Mouse (Mus musculus) CD4-positive, CD25-positive, alpha-beta regulatory T cell, adult 2 months (primary cell): ENCODE results near the gene Mical3.

Experiments used
- DNase-seq: peaks from one replicate; pipeline ENCODE4 v3.0.0-alpha.2; 2012; ENCODE audit warnings: low read depth, low spot score

Gene Mical3

GRCm38 (mm10) chr6:121084050-121084480 lies 46.7 kb downstream of the Mical3 start:
- no peak for DNase-seq

DNA sequence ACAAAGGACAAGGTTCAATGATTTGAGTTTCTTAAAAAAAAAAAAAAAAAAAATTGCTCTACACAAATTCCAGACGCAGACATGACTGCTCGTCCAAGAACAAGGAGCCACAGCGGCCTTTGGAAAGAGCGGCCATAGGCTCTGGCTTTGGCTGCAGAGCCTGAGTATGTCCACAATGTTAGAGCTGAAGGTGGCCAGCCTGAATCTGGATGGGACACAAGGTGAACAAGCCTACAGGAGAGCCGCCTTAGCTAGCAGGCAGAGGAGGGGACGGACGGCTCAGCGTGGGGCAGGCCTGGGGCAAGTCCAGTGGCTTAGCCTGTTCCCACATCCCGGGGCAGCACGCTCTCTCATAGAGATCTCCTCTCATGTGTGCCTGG lies 48.7 kb downstream of the Mical3 start:
- no peak for DNase-seq

DNA sequence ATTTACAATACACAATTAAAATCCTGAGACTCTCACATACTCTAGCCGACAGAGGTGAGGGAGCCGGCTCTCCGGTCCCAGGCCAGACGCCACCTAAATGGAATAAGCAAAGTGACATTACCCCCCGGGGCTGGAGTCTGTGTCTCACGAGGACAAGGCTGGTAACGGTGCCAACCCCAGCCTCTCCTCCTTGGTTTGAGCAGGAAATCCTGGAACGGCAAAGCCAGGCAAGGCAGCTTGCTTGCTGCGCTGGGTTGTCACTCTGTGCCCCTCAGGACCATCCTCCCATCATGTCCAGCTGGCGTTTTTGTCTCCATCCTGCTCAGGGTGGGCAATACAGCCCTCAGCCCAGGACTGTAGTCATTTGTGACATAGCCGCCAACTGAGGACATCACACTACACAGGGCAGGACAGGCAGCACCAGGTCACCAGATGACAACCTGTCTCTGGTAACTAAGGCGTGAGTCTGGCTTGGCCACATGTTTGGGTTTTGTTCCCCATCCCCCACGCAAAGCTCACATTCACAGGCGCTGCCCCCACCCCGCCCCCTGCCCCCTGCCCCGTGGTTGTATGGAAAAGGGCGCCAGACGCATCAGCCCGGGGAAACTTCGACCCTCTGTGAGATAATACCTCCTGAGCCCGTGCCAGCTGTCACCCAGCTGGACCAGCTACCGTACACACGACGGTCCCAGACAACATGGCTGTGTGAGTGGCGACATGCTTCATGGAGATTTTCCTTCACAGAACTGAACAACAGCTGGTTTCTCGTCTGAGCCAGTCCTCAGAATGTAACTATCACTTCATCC lies 49.3 kb downstream of the Mical3 start:
- DNase-seq: no peak

DNA sequence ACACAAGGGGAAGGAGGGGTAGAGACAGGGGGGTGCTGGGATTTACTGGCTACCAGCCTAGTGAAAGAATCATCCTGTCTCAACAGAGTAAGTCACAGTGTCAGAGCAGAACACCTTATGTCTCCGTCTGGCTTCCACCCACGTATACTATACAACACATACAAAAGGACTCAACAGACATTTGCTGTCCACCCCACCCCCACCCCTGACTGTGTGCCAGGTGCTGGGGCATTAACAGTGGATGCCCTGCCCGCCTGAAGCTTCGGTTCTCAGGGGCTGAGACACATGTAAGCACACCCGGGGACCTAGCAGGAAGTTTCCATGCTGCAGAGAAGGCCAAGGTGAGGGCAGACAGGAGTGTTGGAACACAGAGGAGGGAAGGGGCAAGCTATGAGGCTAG lies 52.6 kb downstream of the Mical3 start:
- no peak for DNase-seq

- no peak for DNase-seq
These were observed 53.8 kb downstream of the Mical3 start for GRCm38 (mm10) chr6:121076929-121077566.

GRCm38 (mm10) chr6:121075763-121076162 lies 55.0 kb downstream of the Mical3 start:
- DNase-seq: no peak

DNA sequence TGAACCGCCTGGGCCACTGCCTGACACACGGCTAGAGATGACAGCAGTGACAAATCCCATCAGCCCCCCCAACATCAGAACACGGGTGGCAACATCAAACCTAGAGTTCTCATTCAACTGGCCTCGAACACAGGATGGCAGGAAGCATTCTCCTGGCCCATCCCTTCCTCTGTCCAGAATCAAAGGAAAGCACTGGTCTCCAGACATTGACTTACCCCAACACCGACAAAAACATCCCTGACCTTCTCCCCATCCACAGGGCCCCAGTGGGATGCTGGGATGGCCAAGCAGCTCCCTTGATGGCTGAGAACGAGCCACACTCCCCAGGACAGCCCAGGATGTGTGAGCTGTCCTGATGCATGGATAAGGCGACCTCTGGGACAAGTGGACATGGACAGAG lies 57.5 kb downstream of the Mical3 start:
- no peak for DNase-seq

DNA sequence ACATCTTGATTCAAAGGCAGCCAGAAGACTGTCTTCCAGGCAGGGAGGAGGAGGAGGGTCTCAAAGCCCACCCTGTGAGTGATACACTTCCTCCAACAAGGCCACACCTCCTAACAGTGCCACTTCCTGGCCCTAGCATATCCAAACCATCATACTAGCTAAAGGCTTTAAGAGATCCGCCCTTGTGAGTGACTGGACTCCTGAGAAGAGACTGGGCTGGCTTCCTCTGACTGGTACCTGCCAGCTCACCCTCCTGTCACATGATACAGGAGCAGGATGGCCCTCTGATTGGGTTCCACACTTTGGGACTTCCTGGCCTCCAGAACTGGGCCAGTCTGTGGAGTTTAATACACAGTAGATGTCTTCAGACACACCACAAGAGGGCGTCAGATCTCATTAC lies 58.2 kb downstream of the Mical3 start:
- peak; percentile 39 for DNase-seq

DNA sequence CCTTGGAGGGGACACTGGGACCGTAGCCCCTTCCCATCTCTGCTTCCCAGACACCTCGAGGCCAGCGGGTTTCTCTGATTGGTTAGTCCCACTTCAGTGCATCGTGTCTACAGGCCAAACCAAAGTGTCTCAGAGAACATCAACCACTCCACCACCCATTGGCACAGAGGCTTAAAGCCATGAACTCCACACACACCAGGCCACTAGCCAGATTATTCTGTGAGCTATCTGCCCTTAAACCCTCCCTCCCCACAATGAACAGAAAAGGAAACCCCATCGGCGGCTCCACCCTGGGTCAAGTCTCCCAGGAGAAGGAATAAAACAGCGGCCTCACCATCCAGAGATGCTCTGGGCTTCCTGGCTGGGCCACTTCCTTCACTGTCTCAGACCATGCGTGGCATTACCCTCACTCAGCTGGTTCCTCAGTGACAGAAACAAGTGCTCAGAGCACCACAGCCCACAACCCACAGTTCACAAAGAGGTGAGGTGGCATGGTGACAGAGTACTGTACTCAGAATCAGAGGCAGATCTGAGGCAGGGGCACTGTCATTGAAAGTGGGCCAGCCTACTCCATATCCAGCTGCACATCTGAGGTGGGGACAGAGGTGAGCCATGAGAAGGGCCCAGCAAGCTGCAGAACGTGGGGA lies 60.1 kb downstream of the Mical3 start:
- peak; percentile 55 for DNase-seq

DNA sequence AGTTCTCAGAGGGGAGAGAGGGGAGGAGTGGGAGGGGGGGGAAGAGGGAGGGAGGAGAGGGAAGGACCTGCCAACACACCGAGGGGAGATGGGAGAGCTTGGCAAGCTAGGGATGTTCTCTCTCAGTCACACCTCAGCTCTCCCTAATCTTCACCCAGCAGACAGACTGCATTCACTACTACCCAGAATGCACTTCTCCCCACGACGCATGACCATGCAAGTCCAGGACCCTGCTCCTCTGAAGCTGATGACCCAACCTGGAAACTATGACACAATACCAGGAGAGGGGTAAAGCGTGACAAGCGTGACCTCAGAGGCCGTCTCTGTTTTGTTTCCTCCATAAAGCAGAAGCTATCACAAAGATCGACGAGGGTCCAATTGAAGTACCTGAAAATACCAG lies 61.6 kb downstream of the Mical3 start:
- no peak for DNase-seq

DNA sequence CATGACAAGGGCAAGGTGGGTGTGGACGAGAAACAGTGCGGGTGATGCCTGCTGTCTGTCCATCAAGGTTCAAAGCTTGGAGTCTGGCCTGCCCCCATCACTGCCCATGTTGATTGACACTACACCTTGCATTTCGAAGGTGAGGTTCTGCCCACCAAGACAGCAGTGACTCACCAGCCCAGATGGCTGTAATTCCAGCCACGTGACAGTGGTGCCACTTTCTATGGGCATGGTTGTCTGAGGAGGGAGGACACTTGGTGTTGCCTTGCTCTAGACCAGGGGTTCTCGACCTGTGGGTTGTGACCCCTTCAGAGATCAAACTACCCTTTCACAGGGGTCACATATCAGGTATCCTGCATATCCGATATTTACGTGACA lies 62.7 kb downstream of the Mical3 start:
- DNase-seq: no peak

DNA sequence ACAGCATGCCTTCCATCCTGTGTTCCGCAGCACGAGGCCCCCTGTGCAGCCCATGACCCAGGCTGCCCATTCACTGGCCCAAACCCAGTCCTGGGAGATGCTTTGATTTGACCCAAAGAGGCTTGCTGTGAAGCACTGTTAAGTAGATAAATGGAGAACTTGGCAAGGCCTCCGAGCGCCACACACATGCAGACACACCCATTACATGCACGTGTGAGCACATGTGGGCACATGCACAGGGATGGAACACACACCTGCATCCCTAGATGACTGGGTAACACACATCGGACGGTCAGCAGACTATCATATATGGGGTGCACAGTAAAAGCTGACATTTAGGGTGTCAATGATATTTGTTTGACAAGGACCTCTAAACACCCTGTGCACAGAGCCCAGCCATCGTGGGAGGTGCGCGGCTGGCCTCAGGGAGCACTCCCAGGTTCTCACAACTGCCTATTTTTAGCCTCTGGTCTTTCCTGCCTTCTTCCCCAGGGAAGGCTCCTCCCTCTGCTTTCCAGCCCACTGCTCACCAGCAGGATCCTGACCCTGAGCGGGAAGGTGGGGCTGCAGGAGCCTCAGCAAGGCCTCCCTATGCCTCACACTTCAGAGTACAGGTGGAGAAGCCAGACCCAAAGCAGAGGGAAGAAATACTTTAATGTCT lies 63.2 kb downstream of the Mical3 start:
- no peak for DNase-seq

DNA sequence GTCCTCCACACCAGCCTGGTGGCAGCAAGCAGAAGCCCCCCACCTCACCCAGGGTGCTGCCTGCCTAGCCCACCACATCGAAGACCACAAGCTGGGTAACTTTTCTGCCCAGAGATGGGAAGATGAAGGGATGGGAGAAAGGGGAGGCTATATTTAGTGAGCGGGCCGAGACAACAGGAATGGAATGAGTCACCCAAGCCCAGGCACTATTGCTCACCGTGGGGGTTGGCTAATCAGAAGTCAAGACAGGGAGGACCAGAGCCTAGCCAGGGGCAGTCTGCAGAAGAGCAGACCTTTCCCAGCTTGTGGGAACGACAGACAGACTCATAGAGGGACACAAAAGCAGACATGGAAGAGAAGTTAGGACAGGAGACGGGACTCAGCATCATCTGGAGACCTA lies 64.0 kb downstream of the Mical3 start:
- no peak for DNase-seq

GRCm38 (mm10) chr6:121064356-121065015 lies 66.3 kb downstream of the Mical3 start:
- DNase-seq: peak; percentile 35

DNA sequence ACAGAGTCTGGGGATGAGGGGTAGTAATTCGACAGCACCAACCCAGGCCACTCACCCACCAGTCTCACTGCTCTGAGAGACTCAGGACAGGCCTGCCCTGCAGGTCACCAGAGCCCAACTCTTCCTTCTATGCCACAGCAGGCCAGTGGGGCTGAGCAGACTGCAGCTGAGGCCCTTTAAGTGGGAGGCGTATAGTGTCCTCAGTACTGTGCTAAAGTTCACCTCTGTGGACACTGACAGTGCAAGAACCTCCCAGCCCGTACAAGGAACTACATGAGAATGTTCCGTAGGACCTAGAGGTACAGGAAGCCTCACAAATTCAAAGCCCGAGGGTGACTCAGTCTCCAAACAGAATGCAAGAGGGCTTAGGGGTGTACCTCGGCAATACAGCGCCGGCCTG lies 67.0 kb downstream of the Mical3 start:
- peak; percentile 16 for DNase-seq

GRCm38 (mm10) chr6:121062891-121063408 lies 67.8 kb downstream of the Mical3 start:
- peak; percentile 76 for DNase-seq

DNA sequence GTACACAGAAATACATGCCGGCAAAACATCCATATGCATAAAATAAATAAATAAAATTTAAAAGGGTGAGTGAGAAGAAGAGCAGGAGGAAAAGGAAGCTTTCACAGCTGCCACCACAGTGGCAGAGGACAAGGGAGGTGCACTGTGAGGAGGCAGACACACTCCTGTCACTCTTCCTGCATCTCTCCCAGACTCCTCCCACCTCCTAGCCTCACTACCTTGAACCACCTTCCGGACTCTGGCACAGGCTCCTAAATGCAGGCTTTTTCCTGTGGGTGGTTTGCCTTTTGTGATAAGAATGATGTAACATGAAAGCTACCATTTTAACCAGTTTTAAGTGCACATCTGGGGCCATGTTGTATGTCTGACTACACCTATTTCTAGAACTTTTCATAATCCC lies 72.8 kb downstream of the Mical3 start:
- DNase-seq: peak; percentile 54

- DNase-seq: no peak
These were observed 73.4 kb downstream of the Mical3 start for GRCm38 (mm10) chr6:121057181-121057956.

DNA sequence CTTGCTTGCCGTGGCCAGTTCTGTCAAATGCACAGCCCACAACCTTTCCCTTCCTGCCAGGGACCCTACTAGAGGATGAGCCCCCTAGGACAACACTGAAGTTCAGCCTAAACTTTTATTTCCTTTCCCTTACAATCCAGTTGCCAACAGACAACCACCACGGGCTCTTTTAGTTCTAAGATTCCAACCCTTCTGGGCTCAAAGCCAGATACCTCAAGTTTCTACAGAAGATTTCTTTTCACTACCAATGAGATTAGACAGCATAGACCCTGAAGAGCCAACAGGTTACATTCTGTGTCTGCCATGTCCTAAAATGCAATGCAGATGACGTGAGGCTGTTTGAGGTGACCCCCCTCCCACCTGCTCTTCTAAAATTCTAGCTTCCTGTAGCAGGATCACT lies 75.3 kb downstream of the Mical3 start:
- no peak for DNase-seq

DNA sequence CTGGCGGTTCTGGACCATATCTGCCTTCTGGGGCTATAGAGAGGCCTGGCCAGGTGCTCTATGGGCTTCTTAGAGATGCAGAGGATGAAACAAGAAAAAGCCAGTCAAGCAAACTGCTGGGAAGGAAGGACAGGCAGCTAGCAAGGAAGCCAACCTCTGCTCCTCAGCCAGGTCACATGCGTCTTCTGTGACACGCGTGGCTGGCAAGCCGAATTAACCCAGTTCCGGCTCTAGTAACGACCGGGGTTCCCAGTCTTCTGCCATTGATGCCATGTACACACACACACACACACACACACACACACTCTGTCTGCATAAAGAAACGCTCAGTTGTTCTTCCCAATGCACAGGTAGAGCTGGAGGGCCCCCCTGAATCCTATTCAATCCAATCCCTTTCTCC lies 75.9 kb downstream of the Mical3 start:
- no peak for DNase-seq

- DNase-seq: no peak
These were observed 76.5 kb downstream of the Mical3 start for GRCm38 (mm10) chr6:121054340-121054739.
